Mouse (Mus musculus) ES-Bruce4 (cell line): ENCODE data around the gene Uvrag.

Experiments used
- CTCF ChIP-seq: IDR thresholded peaks from one replicate; pipeline ENCODE4 v1.8.1; 2011; ENCODE audit warnings: low read depth, low read length
- EP300 ChIP-seq: IDR thresholded peaks from 2 replicates; pipeline ENCODE4 v1.6.1; 2011; ENCODE audit warnings: low read depth, low read length; ENCODE audit not compliant: insufficient read depth
- POLR2A ChIP-seq: IDR thresholded peaks from one replicate; pipeline ENCODE4 v1.8.1; 2011; ENCODE audit warnings: low read length; ENCODE audit not compliant: insufficient read depth

- no peak for TF ChIP-seq CTCF
- TF ChIP-seq POLR2A: no peak
- TF ChIP-seq EP300: no peak
These were observed 197.3 kb downstream of the Uvrag start for GRCm38 (mm10) chr7:98943687-98944086.
